ENCODE assay signal across 8 mouse cellular contexts in the genomic region with DNA sequence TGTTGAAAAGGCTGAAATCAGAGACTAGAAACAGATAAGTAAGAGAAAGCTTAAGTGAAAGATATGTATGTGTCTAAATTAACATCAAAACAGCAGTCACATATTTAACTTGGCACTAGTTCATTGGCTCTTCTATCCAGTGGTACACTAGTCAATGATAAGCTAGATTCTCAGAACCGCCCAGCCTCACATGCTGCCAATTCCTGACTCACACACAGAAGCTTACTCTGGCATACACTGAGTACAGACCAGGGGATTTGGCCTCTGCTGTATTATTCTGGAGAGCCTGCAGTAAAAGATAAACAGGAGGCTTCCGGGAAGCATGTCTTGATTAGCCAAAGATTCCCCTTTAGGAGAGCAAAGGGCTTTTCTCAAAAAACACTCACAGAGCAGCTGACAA.
DNase-seq lines count a peak whose midpoint lies in the region; ATAC-seq and TF ChIP-seq lines count a peak whose summit lies in the region.

No protein-coding gene starts in this region.

- 27% methylated on average over 2 of the region's 2 CpGs for WGBS in forebrain, embryonic 15.5 days
- WGBS in forebrain, embryonic 12.5 days = 71% methylated on average over 2 of the region's 2 CpGs
- 46% methylated on average over 2 of the region's 2 CpGs for WGBS in midbrain, postnatal 0 days

- H3K9ac ChIP-seq in forebrain, embryonic 15.5 days (replicated peaks) = no peak overlapping the region
- no peak overlapping the region for H3K9ac ChIP-seq in forebrain, embryonic 12.5 days
- H3K9ac ChIP-seq in midbrain, postnatal 0 days (replicated peaks; ENCODE audit: low read length, poor library complexity, severe bottlenecking) = no peak overlapping the region

- no peaks in the 10 kb centered on the region for H3K27me3 ChIP-seq in forebrain, embryonic 15.5 days
- no peaks in the 10 kb centered on the region for H3K27me3 ChIP-seq in forebrain, embryonic 12.5 days
- no peaks in the 10 kb centered on the region for H3K27me3 ChIP-seq in midbrain, postnatal 0 days (ENCODE audit: insufficient read depth, low read length)

- H3K27ac ChIP-seq in forebrain, embryonic 15.5 days (replicated peaks) = peak overlapping the region; percentile 45; the same call in 1 of the 2 replicates
- H3K27ac ChIP-seq in forebrain, embryonic 12.5 days = no peak overlapping the region
- H3K27ac ChIP-seq in midbrain, postnatal 0 days (ENCODE audit: low read depth, low read length) = no peak overlapping the region

- no peak overlapping the region for H3K4me2 ChIP-seq in forebrain, embryonic 15.5 days (replicated peaks)
- no peak overlapping the region for H3K4me2 ChIP-seq in forebrain, embryonic 12.5 days
- H3K4me2 ChIP-seq in midbrain, postnatal 0 days (ENCODE audit: low read depth, low read length, poor library complexity, severe bottlenecking) = no peak overlapping the region

- TF ChIP-seq CTCF in midbrain, postnatal 0 days (IDR thresholded peaks at IDR 0.05) = no peak

- H3K9me3 ChIP-seq in forebrain, embryonic 15.5 days = no peaks in the 10 kb centered on the region
- no peaks in the 10 kb centered on the region for H3K9me3 ChIP-seq in forebrain, embryonic 12.5 days
- no peaks in the 10 kb centered on the region for H3K9me3 ChIP-seq in midbrain, postnatal 0 days (ENCODE audit: low read length)

- peak; percentile 93 for ATAC-seq in forebrain, embryonic 15.5 days (replicated peaks)
- ATAC-seq in forebrain, embryonic 12.5 days (ENCODE audit: low FRiP score) = no peak
- no peak for ATAC-seq in midbrain, postnatal 0 days (ENCODE audit: low FRiP score)

- H3K4me1 ChIP-seq in forebrain, embryonic 15.5 days = peaks cover 8% of the 10 kb centered on the region; the same call in 1 of the 2 replicates
- no peaks in the 10 kb centered on the region for H3K4me1 ChIP-seq in forebrain, embryonic 12.5 days
- no peaks in the 10 kb centered on the region for H3K4me1 ChIP-seq in midbrain, postnatal 0 days (ENCODE audit: insufficient read depth, low read length)

- no peak overlapping the region for H3K4me3 ChIP-seq in forebrain, embryonic 15.5 days
- no peak overlapping the region for H3K4me3 ChIP-seq in forebrain, embryonic 12.5 days (replicated peaks)
- no peak overlapping the region for H3K4me3 ChIP-seq in midbrain, postnatal 0 days (ENCODE audit: low read depth, low read length)

- intact Hi-C loops in heart, postnatal 36 days (cut with DNase I) = loop anchor here (10.0 kb wide), 1 partner anchor 99 kb away; no protein-coding TSS in a partner anchor

- H3K36me3 ChIP-seq in forebrain, embryonic 15.5 days = no peaks in the 10 kb centered on the region
- H3K36me3 ChIP-seq in forebrain, embryonic 12.5 days (replicated peaks) = no peaks in the 10 kb centered on the region
- no peaks in the 10 kb centered on the region for H3K36me3 ChIP-seq in midbrain, postnatal 0 days (ENCODE audit: insufficient read depth, low read length)

- DNase-seq in ovary, adult 18-20 months (ENCODE audit: low spot score) = peak; percentile 43
- no peak for DNase-seq in ovary, postnatal 10 days (ENCODE audit: low spot score)
- DNase-seq in heart, postnatal 36 days = peak; percentile 63 to 64
- peak; percentile 71 for DNase-seq in midbrain, postnatal 0 days (ENCODE audit: low spot score)
- DNase-seq in thymus, postnatal 36 days = no peak
- DNase-seq in frontal cortex, adult 2 months (ENCODE audit: extremely low spot score in 1 of 2, low spot score in 1 of 2) = no peak

Comparison
In these comparisons a context has a peak if more than half of its experiments do, and no peak if none do; other contexts are left out.
1. DNase-seq: peak in ovary, adult 18-20 months (single experiment), heart, postnatal 36 days (2 of 2) and midbrain, postnatal 0 days (single experiment); none in ovary, postnatal 10 days (single experiment), thymus, postnatal 36 days (0 of 2) and frontal cortex, adult 2 months (0 of 2).